Comparison of ENCODE assay signal across 8 mouse cellular contexts in genomic region chr11:115435596-115436337, GRCm38 (mm10). TPM values are rescaled to one million over a fixed set of nuclear protein-coding genes. Genes with fewer than 3 reads are reported as not detected.
DNase-seq lines count a peak whose midpoint lies in the region; ATAC-seq and TF ChIP-seq lines count a peak whose summit lies in the region.

No protein-coding gene starts in this region.

- TF ChIP-seq CTCF in lung, embryonic 14.5 days (IDR thresholded peaks at IDR 0.05; ENCODE audit: low read depth) = no peak
- TF ChIP-seq CTCF in lung, adult 2 months (IDR thresholded peaks at IDR 0.05; ENCODE audit: insufficient read depth, low read length) = no peak
- no peak for TF ChIP-seq CTCF in cerebellum, adult 2 months (IDR thresholded peaks at IDR 0.05; ENCODE audit: borderline replicate concordance, insufficient read depth, low read depth, low read length)

- 4% methylated on average over 31 of the region's 31 CpGs for WGBS in lung, embryonic 14.5 days
- 10% methylated on average over 31 of the region's 31 CpGs for WGBS in lung, adult 2 months
- 8% methylated on average over 31 of the region's 31 CpGs for WGBS in cerebellum, adult 2 months
- 8% methylated on average over 31 of the region's 31 CpGs for WGBS in forebrain, embryonic 16.5 days
- 6% methylated on average over 31 of the region's 31 CpGs for WGBS in neural tube, embryonic 15.5 days

- no peak overlapping the region for H3K27ac ChIP-seq in lung, embryonic 14.5 days (ENCODE audit: low read depth)
- peak overlapping the region; percentile 74 for H3K27ac ChIP-seq in cerebellum, adult 2 months (ENCODE audit: insufficient read depth, low read length)
- H3K27ac ChIP-seq in forebrain, embryonic 16.5 days (ENCODE audit: low read length) = no peak overlapping the region
- H3K27ac ChIP-seq in neural tube, embryonic 15.5 days (replicated peaks) = 0 out of 2 replicates have a peak overlapping the region, but pooled peaks have one; percentile 28

- peak; percentile 74 for DNase-seq in lung, embryonic 14.5 days
- no peak for DNase-seq in lung, adult 2 months
- peak; percentile 77 to 81 for DNase-seq in cerebellum, adult 2 months
- DNase-seq in kidney, postnatal 4 days = peak; percentile 53 to 67
- DNase-seq in adrenal gland, postnatal 4 days (ENCODE audit: low spot score in 2 of 2) = no peak
- no peak for DNase-seq in right cerebral cortex, adult 2 months (ENCODE audit: low spot score in 2 of 2)

- H3K4me2 ChIP-seq in lung, embryonic 14.5 days = peak overlapping the region; percentile 65
- peak overlapping the region; percentile 60 for H3K4me2 ChIP-seq in forebrain, embryonic 16.5 days (ENCODE audit: low read length)
- peak overlapping the region; percentile 61 for H3K4me2 ChIP-seq in neural tube, embryonic 15.5 days

- peak overlapping the region; percentile 27; the same call in 1 of the 2 replicates for H3K9ac ChIP-seq in lung, embryonic 14.5 days
- peak overlapping the region; percentile 43 for H3K9ac ChIP-seq in forebrain, embryonic 16.5 days (replicated peaks; ENCODE audit: low read depth, low read length)
- peak overlapping the region; percentile 34 for H3K9ac ChIP-seq in neural tube, embryonic 15.5 days (replicated peaks)

- H3K9me3 ChIP-seq in lung, embryonic 14.5 days (ENCODE audit: low read depth, low read length) = no peaks in the 10 kb centered on the region
- H3K9me3 ChIP-seq in forebrain, embryonic 16.5 days (ENCODE audit: control insufficient read depth, low read length) = no peaks in the 10 kb centered on the region
- H3K9me3 ChIP-seq in neural tube, embryonic 15.5 days (replicated peaks) = no peaks in the 10 kb centered on the region

- H3K4me3 ChIP-seq in lung, embryonic 14.5 days (ENCODE audit: low read depth, low read length) = peak overlapping the region; percentile 27
- H3K4me3 ChIP-seq in lung, adult 2 months (replicated peaks; ENCODE audit: extremely low read depth, low read depth, low read length) = no peak overlapping the region
- peak overlapping the region; percentile 56 for H3K4me3 ChIP-seq in cerebellum, adult 2 months (replicated peaks; ENCODE audit: insufficient read depth, low read depth, low read length)
- H3K4me3 ChIP-seq in forebrain, embryonic 16.5 days (replicated peaks; ENCODE audit: low read length) = peak overlapping the region; percentile 25
- H3K4me3 ChIP-seq in neural tube, embryonic 15.5 days (replicated peaks) = peak overlapping the region; percentile 31

- ATAC-seq in lung, embryonic 14.5 days (ENCODE audit: insufficient read depth) = 0 out of 2 replicates have a peak, but pooled peaks have one; percentile 50
- peak; percentile 67; the same call in 1 of the 2 replicates for ATAC-seq in forebrain, embryonic 16.5 days
- 0 out of 2 replicates have a peak, but pooled peaks have one; percentile 35 for ATAC-seq in neural tube, embryonic 15.5 days (ENCODE audit: low FRiP score)

- no peak for TF ChIP-seq POLR2A in lung, adult 2 months (IDR thresholded peaks at IDR 0.05; ENCODE audit: borderline replicate concordance, extremely low read depth, low read depth, low read length)
- TF ChIP-seq POLR2A in cerebellum, adult 2 months (IDR thresholded peaks at IDR 0.05; ENCODE audit: borderline replicate concordance, insufficient read depth, low read length) = peak; percentile 39; the same call in 1 of the 2 replicates

- H3K27me3 ChIP-seq in lung, embryonic 14.5 days (ENCODE audit: insufficient read depth, low read length) = no peaks in the 10 kb centered on the region
- no peaks in the 10 kb centered on the region for H3K27me3 ChIP-seq in cerebellum, adult 2 months (ENCODE audit: control insufficient read depth, insufficient read depth, low read length)
- H3K27me3 ChIP-seq in forebrain, embryonic 16.5 days (replicated peaks; ENCODE audit: control insufficient read depth, insufficient read depth, low read length) = no peaks in the 10 kb centered on the region
- H3K27me3 ChIP-seq in neural tube, embryonic 15.5 days (replicated peaks) = no peaks in the 10 kb centered on the region; the same call in 1 of the 2 replicates

- no peaks in the 10 kb centered on the region for H3K4me1 ChIP-seq in lung, embryonic 14.5 days (ENCODE audit: insufficient read depth)
- no peaks in the 10 kb centered on the region for H3K4me1 ChIP-seq in lung, adult 2 months (ENCODE audit: control insufficient read depth, insufficient read depth, low read length)
- H3K4me1 ChIP-seq in cerebellum, adult 2 months (ENCODE audit: control insufficient read depth, insufficient read depth, low read length) = peaks cover 8% of the 10 kb centered on the region; the same call in 1 of the 2 replicates
- peaks cover 10% of the 10 kb centered on the region for H3K4me1 ChIP-seq in forebrain, embryonic 16.5 days (replicated peaks; ENCODE audit: control insufficient read depth, insufficient read depth, low read length)
- H3K4me1 ChIP-seq in neural tube, embryonic 15.5 days = peaks cover 13% of the 10 kb centered on the region

- peaks cover 16% of the 10 kb centered on the region for H3K36me3 ChIP-seq in lung, embryonic 14.5 days (ENCODE audit: insufficient read depth)
- H3K36me3 ChIP-seq in forebrain, embryonic 16.5 days (ENCODE audit: control insufficient read depth, insufficient read depth) = peaks cover 9% of the 10 kb centered on the region; the same call in 1 of the 2 replicates
- H3K36me3 ChIP-seq in neural tube, embryonic 15.5 days = peaks cover 21% of the 10 kb centered on the region

RNA-seq across cellular contexts. Expression of gene Trim80, which starts 4.6 kb away (rescaled TPM):
- polyA plus RNA-seq in lung, embryonic 14.5 days (2014; fragmentation: Nextera tagmentation; extraction: Ambion mirVana) = not detected in 2 replicates
- 0.07 and 0.13 TPM in 2 replicates for polyA plus RNA-seq in lung, adult 2 months (2012; rRNA removed)
- polyA plus RNA-seq in cerebellum, adult 2 months (2012; rRNA removed) = 0.15 and 0.25 TPM in 2 replicates
- not detected in 2 replicates for polyA plus RNA-seq in forebrain, embryonic 16.5 days (2015; fragmentation: Nextera tagmentation; extraction: Ambion mirVana)
- 0.09 and 0.10 TPM in 2 replicates for polyA plus RNA-seq in neural tube, embryonic 15.5 days (2015; fragmentation: Nextera tagmentation; extraction: Ambion mirVana)
- total RNA-seq in adrenal gland, postnatal 4 days (2021) = not detected

RNA-seq across cellular contexts. Expression of gene Kctd2, which starts 15.8 kb away (rescaled TPM):
- polyA plus RNA-seq in lung, embryonic 14.5 days (2014; fragmentation: Nextera tagmentation; extraction: Ambion mirVana) = 21.6 and 22.2 TPM in 2 replicates
- 33.3 and 36.6 TPM in 2 replicates for polyA plus RNA-seq in lung, adult 2 months (2012; rRNA removed)
- polyA plus RNA-seq in cerebellum, adult 2 months (2012; rRNA removed) = 93.6 and 98.0 TPM in 2 replicates
- 18.9 and 20.2 TPM in 2 replicates for polyA plus RNA-seq in forebrain, embryonic 16.5 days (2015; fragmentation: Nextera tagmentation; extraction: Ambion mirVana)
- polyA plus RNA-seq in neural tube, embryonic 15.5 days (2015; fragmentation: Nextera tagmentation; extraction: Ambion mirVana) = 19.0 and 22.4 TPM in 2 replicates
- 10 to 100 TPM; 56.7 to 61.6 TPM for total RNA-seq in adrenal gland, postnatal 4 days (2021)

RNA-seq across cellular contexts. Expression of gene Atp5h, which starts 16.0 kb away (rescaled TPM):
- polyA plus RNA-seq in lung, embryonic 14.5 days (2014; fragmentation: Nextera tagmentation; extraction: Ambion mirVana) = 817 and 850 TPM in 2 replicates
- 52.4 and 108 TPM in 2 replicates for polyA plus RNA-seq in lung, adult 2 months (2012; rRNA removed)
- polyA plus RNA-seq in cerebellum, adult 2 months (2012; rRNA removed) = 899 and 972 TPM in 2 replicates
- polyA plus RNA-seq in forebrain, embryonic 16.5 days (2015; fragmentation: Nextera tagmentation; extraction: Ambion mirVana) = 641 and 688 TPM in 2 replicates
- polyA plus RNA-seq in neural tube, embryonic 15.5 days (2015; fragmentation: Nextera tagmentation; extraction: Ambion mirVana) = 949 and 1,025 TPM in 2 replicates
- 100 to 1,000 TPM; 503 to 527 TPM for total RNA-seq in adrenal gland, postnatal 4 days (2021)

RNA-seq across cellular contexts. Expression of gene Slc16a5, which starts 26.5 kb away (rescaled TPM):
- polyA plus RNA-seq in lung, embryonic 14.5 days (2014; fragmentation: Nextera tagmentation; extraction: Ambion mirVana) = 0.28 and 0.64 TPM in 2 replicates
- polyA plus RNA-seq in lung, adult 2 months (2012; rRNA removed) = 0.80 and 0.95 TPM in 2 replicates
- 0.08 and 0.25 TPM in 2 replicates for polyA plus RNA-seq in cerebellum, adult 2 months (2012; rRNA removed)
- polyA plus RNA-seq in forebrain, embryonic 16.5 days (2015; fragmentation: Nextera tagmentation; extraction: Ambion mirVana) = not detected in 2 replicates
- polyA plus RNA-seq in neural tube, embryonic 15.5 days (2015; fragmentation: Nextera tagmentation; extraction: Ambion mirVana) = 0.44 and 7.2 TPM in 2 replicates
- 1 to 10 TPM in 1 of 2 experiments, under 1 TPM in 1; 0.51 to 3.6 TPM for total RNA-seq in adrenal gland, postnatal 4 days (2021)

RNA-seq across cellular contexts. Expression of gene Mrpl58, which starts 32.2 kb away (rescaled TPM):
- 230 and 242 TPM in 2 replicates for polyA plus RNA-seq in lung, embryonic 14.5 days (2014; fragmentation: Nextera tagmentation; extraction: Ambion mirVana)
- polyA plus RNA-seq in lung, adult 2 months (2012; rRNA removed) = 52.3 and 80.8 TPM in 2 replicates
- 157 and 164 TPM in 2 replicates for polyA plus RNA-seq in cerebellum, adult 2 months (2012; rRNA removed)
- polyA plus RNA-seq in forebrain, embryonic 16.5 days (2015; fragmentation: Nextera tagmentation; extraction: Ambion mirVana) = 158 and 176 TPM in 2 replicates
- 175 and 183 TPM in 2 replicates for polyA plus RNA-seq in neural tube, embryonic 15.5 days (2015; fragmentation: Nextera tagmentation; extraction: Ambion mirVana)
- 100 to 1,000 TPM; 150 to 158 TPM for total RNA-seq in adrenal gland, postnatal 4 days (2021)

Comparison
In these comparisons a context has a peak if more than half of its experiments do, and no peak if none do; other contexts are left out.
1. DNase-seq: peak in lung, embryonic 14.5 days (single experiment), cerebellum, adult 2 months (2 of 2) and kidney, postnatal 4 days (2 of 2); none in lung, adult 2 months (single experiment), adrenal gland, postnatal 4 days (0 of 2) and right cerebral cortex, adult 2 months (0 of 2).
2. H3K27ac ChIP-seq: peak in cerebellum, adult 2 months (single experiment) and neural tube, embryonic 15.5 days (single experiment); none in lung, embryonic 14.5 days (single experiment) and forebrain, embryonic 16.5 days (single experiment).
3. Peak in every context shown above with its lines, with median percentiles within 50 percentile points of each other: ATAC-seq, H3K4me2 ChIP-seq and H3K9ac ChIP-seq.